Mouse (Mus musculus) embryonic facial prominence, embryonic 15.5 days (tissue): ENCODE measurements at regions not wholly inside any gene's neighbourhood (a gene's known extent, or its start where the extent isn't known, plus 50 kb on each side); places are given as distances from the start of the nearest gene placed in this dataset.

Experiments used
- ATAC-seq: fragments of 200-750 bp; cut with Nextera tagmentation; 2 replicates; pipeline ENCODE4 v1.8.0; 2017; ENCODE audit warnings: low read depth, moderate TSS enrichment; ENCODE audit not compliant: insufficient number of reproducible peaks, low FRiP score, low TSS enrichment
- H3K27ac ChIP-seq: fragments of 300-500 bp; sonication (generic); replicated peaks from 2 replicates; pipeline ENCODE4 v1.5.1; 2015; ENCODE audit warnings: mild to moderate bottlenecking, inconsistent platforms
- H3K27me3 ChIP-seq: fragments of 300-500 bp; sonication (generic); 2 replicates; pipeline ENCODE4 v1.6.1; 2015; ENCODE audit warnings: inconsistent platforms
- H3K36me3 ChIP-seq: fragments of 300-500 bp; sonication (generic); 2 replicates; pipeline ENCODE4 v1.6.1; 2015; ENCODE audit warnings: mild to moderate bottlenecking, inconsistent platforms
- H3K4me1 ChIP-seq: fragments of 300-500 bp; sonication (generic); 2 replicates; pipeline ENCODE4 v1.6.1; 2015; ENCODE audit warnings: inconsistent platforms
- H3K4me2 ChIP-seq: fragments of 300-500 bp; sonication (generic); replicated peaks from 2 replicates; pipeline ENCODE4 v1.6.1; 2015; ENCODE audit warnings: mild to moderate bottlenecking, inconsistent platforms
- H3K4me3 ChIP-seq: fragments of 300-500 bp; sonication (generic); replicated peaks from 2 replicates; pipeline ENCODE4 v1.5.1; 2015; ENCODE audit warnings: mild to moderate bottlenecking, inconsistent platforms
- H3K9ac ChIP-seq: fragments of 300-500 bp; sonication (generic); 2 replicates; pipeline ENCODE4 v1.6.1; 2015; ENCODE audit warnings: inconsistent platforms
- H3K9me3 ChIP-seq: fragments of 300-500 bp; sonication (generic); replicated peaks from 2 replicates; pipeline ENCODE4 v1.6.1; 2016; ENCODE audit warnings: inconsistent platforms
- WGBS: fragments of 180-500 bp; shearing (Covaris S2); methylation state at CpG from one replicate; pipeline ENCODE4 v1.1.7; 2015; 5-methylcytosine and 5-hydroxymethylcytosine counted together

- H3K9ac ChIP-seq = no peak overlapping the region
- H3K4me3 ChIP-seq = no peak overlapping the region
- H3K27me3 ChIP-seq = no peaks in the 10 kb centered on the region
- H3K27ac ChIP-seq = no peak overlapping the region
- ATAC-seq = no peak
- WGBS = 59% methylated on average over 3 of the region's 3 CpGs
- no peaks in the 10 kb centered on the region for H3K9me3 ChIP-seq
- H3K4me2 ChIP-seq = no peak overlapping the region
- H3K4me1 ChIP-seq = no peaks in the 10 kb centered on the region
- H3K36me3 ChIP-seq = no peaks in the 10 kb centered on the region
These were observed 274.4 kb upstream of the Trpc7 start for GRCm38 (mm10) chr13:57170180-57170579.

- no peak overlapping the region for H3K4me3 ChIP-seq
- ATAC-seq = no peak
- H3K27me3 ChIP-seq = no peaks in the 10 kb centered on the region
- no peaks in the 10 kb centered on the region for H3K4me1 ChIP-seq
- no peak overlapping the region for H3K4me2 ChIP-seq
- WGBS = 77% methylated on average over 2 of the region's 2 CpGs
- no peaks in the 10 kb centered on the region for H3K9me3 ChIP-seq
- H3K27ac ChIP-seq = no peak overlapping the region
- no peak overlapping the region for H3K9ac ChIP-seq
- H3K36me3 ChIP-seq = no peaks in the 10 kb centered on the region
These were observed 273.8 kb upstream of the Trpc7 start for GRCm38 (mm10) chr13:57169621-57170020.

- no peak overlapping the region for H3K9ac ChIP-seq
- no peak overlapping the region for H3K4me2 ChIP-seq
- H3K27me3 ChIP-seq = no peaks in the 10 kb centered on the region
- no peak overlapping the region for H3K4me3 ChIP-seq
- WGBS = 85% methylated on average over 2 of the region's 2 CpGs
- no peak for ATAC-seq
- H3K4me1 ChIP-seq = no peaks in the 10 kb centered on the region
- H3K27ac ChIP-seq = no peak overlapping the region
- no peaks in the 10 kb centered on the region for H3K9me3 ChIP-seq
- no peaks in the 10 kb centered on the region for H3K36me3 ChIP-seq
These were observed 269.6 kb upstream of the Trpc7 start for GRCm38 (mm10) chr13:57165367-57165766.

GRCm38 (mm10) chr13:57152787-57153186 lies 257.0 kb upstream of the Trpc7 start:
- ATAC-seq = no peak
- Histone ChIP-seq H3K4me1 (no peaks in the 10 kb centered on the region), H3K4me2 (no peak overlapping the region), H3K36me3 (no peaks in the 10 kb centered on the region), H3K27ac (no peak overlapping the region), H3K9ac (no peak overlapping the region), H3K4me3 (no peak overlapping the region), H3K9me3 (no peaks in the 10 kb centered on the region), H3K27me3 (no peaks in the 10 kb centered on the region)
- WGBS = 49% methylated on average over 5 of the region's 5 CpGs

GRCm38 (mm10) chr13:57147623-57148022 lies 251.8 kb upstream of the Trpc7 start:
- 51% methylated on average over 2 of the region's 2 CpGs for WGBS
- Histone ChIP-seq H3K27ac (no peak overlapping the region), H3K4me1 (peaks cover 4% of the 10 kb centered on the region; the same call in 1 of the 2 replicates), H3K27me3 (no peaks in the 10 kb centered on the region), H3K36me3 (no peaks in the 10 kb centered on the region), H3K4me2 (no peak overlapping the region), H3K9ac (no peak overlapping the region), H3K9me3 (no peaks in the 10 kb centered on the region), H3K4me3 (no peak overlapping the region)
- ATAC-seq = no peak

- Histone ChIP-seq H3K27me3 (no peaks in the 10 kb centered on the region), H3K4me2 (no peak overlapping the region), H3K4me3 (no peak overlapping the region), H3K36me3 (no peaks in the 10 kb centered on the region), H3K9me3 (no peaks in the 10 kb centered on the region), H3K27ac (no peak overlapping the region), H3K4me1 (peaks cover 4% of the 10 kb centered on the region; the same call in 1 of the 2 replicates), H3K9ac (no peak overlapping the region)
- WGBS = 46% methylated on average over 4 of the region's 4 CpGs
- no peak; the same call in 1 of the 2 replicates for ATAC-seq
These were observed 250.9 kb upstream of the Trpc7 start for GRCm38 (mm10) chr13:57146708-57147107.

GRCm38 (mm10) chr13:57145782-57146181 lies 250.0 kb upstream of the Trpc7 start:
- Histone ChIP-seq H3K36me3 (no peaks in the 10 kb centered on the region), H3K4me1 (peaks cover 4% of the 10 kb centered on the region; the same call in 1 of the 2 replicates), H3K27me3 (no peaks in the 10 kb centered on the region), H3K27ac (no peak overlapping the region), H3K9ac (no peak overlapping the region), H3K4me2 (no peak overlapping the region), H3K9me3 (no peaks in the 10 kb centered on the region), H3K4me3 (no peak overlapping the region)
- 43% methylated on average over 2 of the region's 2 CpGs for WGBS
- no peak for ATAC-seq

- no peaks in the 10 kb centered on the region for H3K36me3 ChIP-seq
- H3K27me3 ChIP-seq = no peaks in the 10 kb centered on the region
- no peak overlapping the region for H3K9ac ChIP-seq
- H3K4me3 ChIP-seq = no peak overlapping the region
- no peaks in the 10 kb centered on the region for H3K9me3 ChIP-seq
- H3K4me1 ChIP-seq = peaks cover 4% of the 10 kb centered on the region; the same call in 1 of the 2 replicates
- H3K27ac ChIP-seq = no peak overlapping the region
- H3K4me2 ChIP-seq = no peak overlapping the region
- no peak for ATAC-seq
- WGBS = 55% methylated on average over 5 of the region's 5 CpGs
These were observed 247.1 kb upstream of the Trpc7 start for GRCm38 (mm10) chr13:57142851-57143250.

- ATAC-seq = no peak
- Histone ChIP-seq H3K36me3 (no peaks in the 10 kb centered on the region), H3K27ac (no peak overlapping the region), H3K4me1 (peaks cover 4% of the 10 kb centered on the region; the same call in 1 of the 2 replicates), H3K9ac (no peak overlapping the region), H3K9me3 (no peaks in the 10 kb centered on the region), H3K4me3 (no peak overlapping the region), H3K4me2 (no peak overlapping the region), H3K27me3 (no peaks in the 10 kb centered on the region)
- 40% methylated on average over 2 of the region's 2 CpGs for WGBS
These were observed 246.6 kb upstream of the Trpc7 start for GRCm38 (mm10) chr13:57142441-57142840.

- Histone ChIP-seq H3K9me3 (no peaks in the 10 kb centered on the region), H3K4me3 (no peak overlapping the region)
These were observed 220.1 kb upstream of the Trpc7 start for GRCm38 (mm10) chr13:57115936-57116335.

GRCm38 (mm10) chr13:57107956-57108355 lies 212.2 kb upstream of the Trpc7 start:
- no peak for ATAC-seq
- Histone ChIP-seq H3K27ac (no peak overlapping the region), H3K27me3 (no peaks in the 10 kb centered on the region), H3K9ac (no peak overlapping the region), H3K4me2 (no peak overlapping the region), H3K9me3 (no peaks in the 10 kb centered on the region), H3K36me3 (no peaks in the 10 kb centered on the region), H3K4me1 (peaks cover 5% of the 10 kb centered on the region; the same call in 1 of the 2 replicates), H3K4me3 (no peak overlapping the region)
- 5% methylated on average over 12 of the region's 12 CpGs for WGBS

More at GRCm38 (mm10) chr13:57115936-57116335, 220.1 kb upstream of the Trpc7 start:
- no peaks in the 10 kb centered on the region for H3K4me1 ChIP-seq
- H3K9ac ChIP-seq = no peak overlapping the region
- H3K36me3 ChIP-seq = no peaks in the 10 kb centered on the region
- H3K27me3 ChIP-seq = no peaks in the 10 kb centered on the region
- no peak overlapping the region for H3K4me2 ChIP-seq
- WGBS = 26% methylated on average over 9 of the region's 9 CpGs
- no peak overlapping the region for H3K27ac ChIP-seq
- ATAC-seq = no peak

- ATAC-seq = no peak
These were observed 203.8 kb upstream of the Trpc7 start for GRCm38 (mm10) chr13:57099601-57100000.

More at GRCm38 (mm10) chr13:57099601-57100000, 203.8 kb upstream of the Trpc7 start:
- H3K4me1 ChIP-seq = no peaks in the 10 kb centered on the region
- no peak overlapping the region for H3K4me3 ChIP-seq
- no peak overlapping the region for H3K27ac ChIP-seq
- no peak overlapping the region for H3K9ac ChIP-seq
- WGBS = 86% methylated on average over 7 of the region's 7 CpGs
- no peak overlapping the region for H3K4me2 ChIP-seq
- H3K9me3 ChIP-seq = no peaks in the 10 kb centered on the region
- no peaks in the 10 kb centered on the region for H3K36me3 ChIP-seq
- no peaks in the 10 kb centered on the region for H3K27me3 ChIP-seq
